Mouse (Mus musculus): ENCODE measurements at regions not wholly inside any gene's neighbourhood (a gene's known extent, or its start where the extent isn't known, plus 50 kb on each side); places are given as distances from the start of the nearest gene placed in this dataset.

- CTCF ChIA-PET = no interaction called here
- POLR2A ChIA-PET = no interaction called here
Measured at GRCm38 (mm10) chr2:178723455-178723854, 293.1 kb downstream of the Cdh26 start.

GRCm38 (mm10) chr2:178724228-178724627 lies 293.9 kb downstream of the Cdh26 start:
- ChIA-PET CTCF (interaction anchor here in 3 of 4 experiments (0.8 to 1.3 kb wide), 3 partner anchors 11 to 217 kb away, joined by 3 to 4 read pairs (median 3); no protein-coding TSS in a partner anchor), POLR2A (no interaction called here)

- ChIA-PET CTCF (interaction anchor here in 1 of 4 experiments (1.0 kb wide), 1 partner anchor 30 kb away, joined by 3 read pairs; no protein-coding TSS in a partner anchor), POLR2A (no interaction called here)
Measured at GRCm38 (mm10) chr2:178727930-178728793, 297.8 kb downstream of the Cdh26 start.

GRCm38 (mm10) chr2:178728794-178729120 lies 298.4 kb downstream of the Cdh26 start:
- CTCF ChIA-PET = interaction anchor here in 1 of 4 experiments (1.0 kb wide), 1 partner anchor 30 kb away, joined by 3 read pairs; no protein-coding TSS in a partner anchor
- POLR2A ChIA-PET = no interaction called here

- CTCF ChIA-PET = interaction anchor here in 1 of 4 experiments (0.7 kb wide), 1 partner anchor 19 kb away, joined by 3 read pairs; no protein-coding TSS in a partner anchor
Measured at GRCm38 (mm10) chr2:178735099-178735498, 304.8 kb downstream of the Cdh26 start.

GRCm38 (mm10) chr2:178744617-178745016 lies 314.3 kb downstream of the Cdh26 start:
- ChIA-PET POLR2A (no interaction called here), CTCF (no interaction called here)

More at GRCm38 (mm10) chr2:178735099-178735498, 304.8 kb downstream of the Cdh26 start:
- POLR2A ChIA-PET = no interaction called here

GRCm38 (mm10) chr2:178745296-178746015 lies 315.1 kb downstream of the Cdh26 start:
- ChIA-PET POLR2A (no interaction called here), CTCF (no interaction called here)

GRCm38 (mm10) chr2:178751247-178751646 lies 320.9 kb downstream of the Cdh26 start:
- ChIA-PET CTCF (interaction anchor here in 2 of 4 experiments (0.6 to 1.9 kb wide), 4 partner anchors 121 to 790 kb away, joined by 3 to 5 read pairs (median 3); no protein-coding TSS in a partner anchor), POLR2A (no interaction called here)

- POLR2A ChIA-PET = interaction anchor here in 1 of 4 experiments (0.7 kb wide), 1 partner anchor 137 kb away, joined by 3 read pairs; no protein-coding TSS in a partner anchor
- CTCF ChIA-PET = interaction anchor here (0.5 to 1.8 kb wide), 46 partner anchors 8 to 1116 kb away, joined by 3 to 11 read pairs (median 3); no protein-coding TSS in a partner anchor
Measured at GRCm38 (mm10) chr2:178758366-178758765, 328.0 kb downstream of the Cdh26 start.

GRCm38 (mm10) chr2:178768526-178768925 lies 338.2 kb downstream of the Cdh26 start:
- CTCF ChIA-PET = interaction anchor here in 1 of 4 experiments (1.9 kb wide), 1 partner anchor 10 kb away, joined by 6 read pairs; no protein-coding TSS in a partner anchor

GRCm38 (mm10) chr2:178769001-178769400 lies 338.7 kb downstream of the Cdh26 start:
- ChIA-PET CTCF (interaction anchor here in 1 of 4 experiments (1.9 kb wide), 1 partner anchor 11 kb away, joined by 6 read pairs; no protein-coding TSS in a partner anchor), POLR2A (no interaction called here)

More at GRCm38 (mm10) chr2:178768526-178768925, 338.2 kb downstream of the Cdh26 start:
- POLR2A ChIA-PET = no interaction called here

GRCm38 (mm10) chr2:178771435-178771834 lies 341.1 kb downstream of the Cdh26 start:
- CTCF ChIA-PET = interaction anchor here in 1 of 4 experiments (2.4 kb wide), 1 partner anchor 13 kb away, joined by 7 read pairs; no protein-coding TSS in a partner anchor
- POLR2A ChIA-PET = interaction anchor here in 1 of 4 experiments (1.1 kb wide), 1 partner anchor 10 kb away, joined by 3 read pairs; no protein-coding TSS in a partner anchor

- ChIA-PET CTCF (interaction anchor here in 1 of 4 experiments (2.4 kb wide), 1 partner anchor 14 kb away, joined by 7 read pairs; no protein-coding TSS in a partner anchor), POLR2A (no interaction called here)
Measured at GRCm38 (mm10) chr2:178771881-178772280, 341.6 kb downstream of the Cdh26 start.

- POLR2A ChIA-PET = interaction anchor here in 1 of 4 experiments (0.6 kb wide), 1 partner anchor 11 kb away, joined by 3 read pairs; no protein-coding TSS in a partner anchor
- CTCF ChIA-PET = interaction anchor here in 1 of 4 experiments (0.5 kb wide), 1 partner anchor 58 kb away, joined by 4 read pairs; no protein-coding TSS in a partner anchor
Measured at GRCm38 (mm10) chr2:178784822-178785589, 354.7 kb downstream of the Cdh26 start.

- CTCF ChIA-PET = interaction anchor here in 1 of 4 experiments (0.5 kb wide), 1 partner anchor 57 kb away, joined by 4 read pairs; no protein-coding TSS in a partner anchor
- POLR2A ChIA-PET = no interaction called here
Measured at GRCm38 (mm10) chr2:178785843-178786242, 355.5 kb downstream of the Cdh26 start.

- ChIA-PET POLR2A (no interaction called here), CTCF (interaction anchor here in 1 of 4 experiments (0.7 kb wide), 1 partner anchor 1661 kb away, joined by 6 read pairs; no protein-coding TSS in a partner anchor)
Measured at GRCm38 (mm10) chr2:178795841-178796240, 365.5 kb downstream of the Cdh26 start.

GRCm38 (mm10) chr2:178801464-178801863 lies 371.1 kb downstream of the Cdh26 start:
- CTCF ChIA-PET = no interaction called here
- POLR2A ChIA-PET = interaction anchor here in 1 of 4 experiments (0.6 kb wide), 1 partner anchor 289 kb away, joined by 3 read pairs; no protein-coding TSS in a partner anchor

- CTCF ChIA-PET = no interaction called here
- POLR2A ChIA-PET = no interaction called here
Measured at GRCm38 (mm10) chr2:178805283-178805682, 375.0 kb downstream of the Cdh26 start.

Data from embryonic stem cell, embryonic (primary cell).